Mouse (Mus musculus) kidney, embryonic 15.5 days (tissue): ENCODE data around the gene Ggt5. TPM values are rescaled to one million over a fixed set of nuclear protein-coding genes. Genes with fewer than 3 reads are reported as not detected.

Source experiments
- ATAC-seq: fragments of 200-750 bp; cut with Nextera tagmentation; replicated peaks from 2 replicates; pipeline ENCODE4 v1.8.0; 2017; ENCODE audit warnings: moderate TSS enrichment; ENCODE audit not compliant: low FRiP score
- H3K27ac ChIP-seq: fragments of 300-500 bp; sonication (generic); 2 replicates; pipeline ENCODE4 v1.5.1; 2015; ENCODE audit warnings: mild to moderate bottlenecking, inconsistent platforms
- H3K27me3 ChIP-seq: fragments of 300-500 bp; sonication (generic); 2 replicates; pipeline ENCODE4 v1.6.1; 2015; ENCODE audit warnings: inconsistent platforms
- H3K36me3 ChIP-seq: fragments of 300-500 bp; sonication (generic); 2 replicates; pipeline ENCODE4 v1.6.1; 2015; ENCODE audit warnings: inconsistent platforms
- H3K4me1 ChIP-seq: fragments of 300-500 bp; sonication (generic); 2 replicates; pipeline ENCODE4 v1.6.1; 2015; ENCODE audit warnings: inconsistent platforms
- H3K4me2 ChIP-seq: fragments of 300-500 bp; sonication (generic); 2 replicates; pipeline ENCODE4 v1.6.1; 2015; ENCODE audit warnings: moderate library complexity, mild to moderate bottlenecking, inconsistent platforms
- H3K4me3 ChIP-seq: fragments of 300-500 bp; sonication (generic); replicated peaks from 2 replicates; pipeline ENCODE4 v1.5.1; 2015; ENCODE audit warnings: mild to moderate bottlenecking, inconsistent platforms
- H3K9ac ChIP-seq: fragments of 300-500 bp; sonication (generic); 2 replicates; pipeline ENCODE4 v1.6.1; 2015; ENCODE audit warnings: mild to moderate bottlenecking, inconsistent platforms
- H3K9me3 ChIP-seq: fragments of 300-500 bp; sonication (generic); replicated peaks from 2 replicates; pipeline ENCODE4 v1.6.1; 2016; ENCODE audit warnings: inconsistent platforms
- WGBS: fragments of 180-500 bp; shearing (Covaris S2); methylation state at CpG from one replicate; pipeline ENCODE4 v1.1.7; 2015; ENCODE audit warnings: mixed read lengths; 5-methylcytosine and 5-hydroxymethylcytosine counted together
- polyA plus RNA-seq: library from polyadenylated mRNA; unstranded; fragments of >200 nt; fragmentation: Nextera tagmentation; extraction: Ambion mirVana; gene quantifications from 2 replicates; pipeline ENCODE4 v1.2.1, GENCODE M21; 2015

Gene Ggt5
- polyA plus RNA-seq, 1 experiment from 2014 or later, result 7.7 TPM

DNA sequence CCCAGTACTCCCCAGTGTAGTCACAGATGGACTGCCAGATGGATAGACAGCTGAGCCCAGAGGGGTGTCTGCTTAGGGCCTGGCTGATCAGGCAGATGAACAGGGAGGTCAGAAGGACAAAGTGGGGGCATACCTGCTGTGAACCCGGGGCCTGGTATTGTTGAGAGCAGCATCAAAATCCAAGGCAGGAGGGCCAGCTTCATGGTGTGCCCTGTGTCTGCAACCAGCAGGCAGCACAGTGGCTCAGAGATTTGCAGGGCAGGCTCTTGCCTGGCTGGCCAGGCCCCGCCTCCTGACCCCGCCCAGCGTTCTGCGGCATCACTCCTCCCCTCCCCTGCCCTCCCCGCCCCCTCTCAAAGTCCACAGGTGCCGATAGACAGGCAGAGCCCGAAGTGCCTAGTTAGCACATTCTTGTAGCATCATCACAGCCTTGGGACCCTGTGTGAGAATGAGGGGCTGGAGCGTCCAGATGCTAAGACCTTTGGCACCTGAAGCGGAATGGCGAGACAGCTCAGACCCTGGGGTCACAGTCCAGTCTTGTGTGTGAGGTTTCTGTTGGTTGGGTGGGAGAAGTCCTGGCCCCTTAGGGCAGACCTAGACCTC, 54.7 kb downstream of the Ggt5 start, which contains the start of gene Susd2:
TSS of gene Susd2 (minus strand) at position 268 of the 603 bp plus-strand sequence.
- 0 out of 2 replicates have a peak within 1 kb of the TSS, but pooled peaks have one; percentile 0 for H3K4me3 ChIP-seq
- H3K9me3 ChIP-seq, result no peaks in the 10 kb centered on the region
- peak; percentile 84 for ATAC-seq
- WGBS, result 4% methylated on average over 11 of the region's 11 CpGs
- peaks cover 23% of the 10 kb centered on the region for H3K4me1 ChIP-seq
- H3K27ac ChIP-seq, result peak within 1 kb of the TSS; percentile 78
- no peaks in the 10 kb centered on the region for H3K27me3 ChIP-seq
- peak within 1 kb of the TSS; percentile 42 for H3K4me2 ChIP-seq
- H3K9ac ChIP-seq, result peak within 1 kb of the TSS; percentile 10; the same call in 1 of the 2 replicates
- peaks cover 23% of the 10 kb centered on the region for H3K36me3 ChIP-seq

DNA sequence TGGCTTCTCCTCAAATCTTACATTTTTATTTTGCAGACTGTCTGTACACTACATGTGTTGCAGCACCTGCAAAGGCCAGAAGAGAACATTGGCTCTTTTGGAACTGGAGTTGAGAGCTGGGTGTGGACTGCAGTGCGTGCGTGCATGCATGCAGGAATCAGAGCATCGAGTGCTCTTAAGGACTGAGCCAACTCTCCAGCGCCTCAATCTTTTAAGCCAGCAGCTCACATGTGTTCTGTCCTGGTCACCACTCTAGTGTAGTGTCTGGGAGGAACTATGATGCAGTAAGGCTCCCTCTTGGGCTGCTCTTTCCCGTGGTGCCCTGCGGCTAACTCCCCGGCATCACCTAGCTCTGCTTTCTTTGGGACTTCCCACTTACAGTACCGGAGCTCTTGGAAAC, 56.5 kb downstream of the Ggt5 start:
- no peak for ATAC-seq
- no peak overlapping the region for H3K4me3 ChIP-seq
- H3K9me3 ChIP-seq, result no peaks in the 10 kb centered on the region
- WGBS, result 91% methylated on average over 8 of the region's 8 CpGs
- H3K36me3 ChIP-seq, result peaks cover 40% of the 10 kb centered on the region
- H3K4me2 ChIP-seq, result no peak overlapping the region
- H3K4me1 ChIP-seq, result peaks cover 23% of the 10 kb centered on the region
- H3K9ac ChIP-seq, result no peak overlapping the region
- no peaks in the 10 kb centered on the region for H3K27me3 ChIP-seq
- H3K27ac ChIP-seq, result no peak overlapping the region

DNA sequence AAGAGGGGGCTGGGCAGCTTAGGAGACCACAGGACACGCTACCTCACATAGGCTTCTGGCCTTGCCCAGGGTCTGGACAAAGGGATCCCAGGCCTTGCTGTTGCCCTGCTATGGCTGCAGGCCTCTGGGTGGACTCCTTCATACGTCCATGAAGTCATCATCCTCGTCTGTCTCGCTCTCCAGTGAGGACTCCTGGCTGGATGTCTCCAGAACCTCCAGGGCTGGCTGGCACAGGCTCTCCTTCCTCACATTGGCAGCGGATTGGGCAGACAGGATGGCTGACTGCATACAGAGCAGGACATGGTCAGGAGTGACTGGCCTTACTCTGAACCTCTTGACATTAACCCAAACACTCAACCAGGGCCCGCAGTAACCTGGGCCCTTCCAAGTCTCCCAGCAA, 57.3 kb downstream of the Ggt5 start:
- WGBS, result 96% methylated on average over 6 of the region's 6 CpGs

DNA sequence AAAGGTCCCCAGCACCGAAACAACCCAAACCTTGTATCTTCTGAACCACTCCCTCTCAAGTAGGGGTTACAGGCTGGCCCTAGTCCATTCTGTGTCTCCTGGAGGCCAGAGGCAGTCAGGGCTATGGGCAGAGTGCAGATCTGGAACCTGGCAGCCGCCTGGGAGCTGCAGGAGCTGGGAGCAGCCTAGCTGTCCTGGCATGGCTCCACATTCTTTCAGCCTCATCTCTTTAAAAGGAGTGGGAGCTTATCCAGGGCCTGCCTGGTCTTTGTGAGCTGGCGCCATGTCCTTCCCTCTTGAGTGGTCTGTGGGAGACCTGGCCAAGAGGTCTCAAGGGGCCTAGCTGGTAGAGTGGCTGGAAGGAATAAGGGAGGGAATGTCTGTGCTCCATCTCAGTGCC, 58.2 kb downstream of the Ggt5 start:
- ATAC-seq, result no peak
- WGBS, result 99% methylated on average over 3 of the region's 3 CpGs
- peaks cover 23% of the 10 kb centered on the region for H3K4me1 ChIP-seq
- no peak overlapping the region for H3K4me2 ChIP-seq
- H3K9ac ChIP-seq, result no peak overlapping the region
- H3K36me3 ChIP-seq, result peaks cover 57% of the 10 kb centered on the region
- no peak overlapping the region for H3K27ac ChIP-seq
- H3K27me3 ChIP-seq, result no peaks in the 10 kb centered on the region
- H3K4me3 ChIP-seq, result no peak overlapping the region
- H3K9me3 ChIP-seq, result no peaks in the 10 kb centered on the region

More for the DNA sequence above, 57.3 kb downstream of the Ggt5 start:
- no peak overlapping the region for H3K9ac ChIP-seq
- H3K9me3 ChIP-seq, result no peaks in the 10 kb centered on the region
- H3K4me3 ChIP-seq, result no peak overlapping the region
- no peak overlapping the region for H3K27ac ChIP-seq
- ATAC-seq, result no peak
- H3K36me3 ChIP-seq, result peaks cover 47% of the 10 kb centered on the region
- H3K4me2 ChIP-seq, result no peak overlapping the region
- H3K27me3 ChIP-seq, result no peaks in the 10 kb centered on the region
- H3K4me1 ChIP-seq, result peaks cover 23% of the 10 kb centered on the region

DNA sequence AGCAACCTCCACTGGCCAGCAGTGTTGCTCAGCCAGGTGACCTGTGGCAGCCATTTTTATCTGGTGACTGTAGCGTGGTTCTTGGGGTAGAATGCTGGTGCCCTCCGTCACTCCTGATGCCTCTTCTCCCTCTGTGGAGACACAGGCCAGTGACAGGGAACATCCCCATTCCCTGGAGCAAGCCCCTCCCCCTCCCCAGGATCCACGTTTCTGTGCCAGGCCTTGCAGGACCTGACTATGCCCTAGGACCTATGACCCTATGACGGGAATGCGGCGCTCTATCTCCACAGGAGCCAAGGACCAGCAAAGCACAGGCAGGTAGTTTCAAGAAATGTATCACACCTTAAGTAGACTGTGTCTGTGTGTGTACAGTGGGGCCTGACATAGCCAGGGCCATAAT, 59.0 kb downstream of the Ggt5 start:
- peaks cover 17% of the 10 kb centered on the region for H3K4me1 ChIP-seq
- no peak for ATAC-seq
- no peak overlapping the region for H3K4me2 ChIP-seq
- WGBS, result 87% methylated on average over 6 of the region's 6 CpGs
- H3K9ac ChIP-seq, result no peak overlapping the region
- H3K27me3 ChIP-seq, result no peaks in the 10 kb centered on the region
- no peak overlapping the region for H3K27ac ChIP-seq
- peaks cover 64% of the 10 kb centered on the region for H3K36me3 ChIP-seq
- no peaks in the 10 kb centered on the region for H3K9me3 ChIP-seq
- H3K4me3 ChIP-seq, result no peak overlapping the region

DNA sequence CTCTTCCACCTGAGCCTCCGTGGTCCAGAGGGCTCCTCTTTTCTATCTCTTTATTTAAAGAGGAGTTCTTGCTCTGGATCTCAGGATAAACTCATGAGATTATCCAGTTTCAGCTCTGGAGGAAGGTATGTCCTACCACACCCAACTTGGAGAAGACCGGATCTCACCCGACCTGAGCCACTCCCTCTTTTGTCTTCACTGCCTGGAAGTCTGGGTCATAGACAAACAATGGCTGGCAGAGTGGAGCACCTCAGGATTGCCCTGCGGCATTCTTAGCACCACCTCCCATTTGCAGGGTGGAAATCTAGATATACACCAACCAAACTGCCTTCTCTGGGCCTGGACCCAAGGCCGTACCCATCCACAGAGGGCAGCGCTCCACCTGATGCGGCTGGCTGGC, 59.9 kb downstream of the Ggt5 start:
- 87% methylated on average over 7 of the region's 7 CpGs for WGBS
- H3K4me2 ChIP-seq, result no peak overlapping the region
- no peak overlapping the region for H3K4me3 ChIP-seq
- no peak overlapping the region for H3K9ac ChIP-seq
- H3K27me3 ChIP-seq, result no peaks in the 10 kb centered on the region
- ATAC-seq, result no peak
- H3K27ac ChIP-seq, result no peak overlapping the region
- H3K4me1 ChIP-seq, result peaks cover 8% of the 10 kb centered on the region
- H3K9me3 ChIP-seq, result no peaks in the 10 kb centered on the region
- H3K36me3 ChIP-seq, result peaks cover 73% of the 10 kb centered on the region

DNA sequence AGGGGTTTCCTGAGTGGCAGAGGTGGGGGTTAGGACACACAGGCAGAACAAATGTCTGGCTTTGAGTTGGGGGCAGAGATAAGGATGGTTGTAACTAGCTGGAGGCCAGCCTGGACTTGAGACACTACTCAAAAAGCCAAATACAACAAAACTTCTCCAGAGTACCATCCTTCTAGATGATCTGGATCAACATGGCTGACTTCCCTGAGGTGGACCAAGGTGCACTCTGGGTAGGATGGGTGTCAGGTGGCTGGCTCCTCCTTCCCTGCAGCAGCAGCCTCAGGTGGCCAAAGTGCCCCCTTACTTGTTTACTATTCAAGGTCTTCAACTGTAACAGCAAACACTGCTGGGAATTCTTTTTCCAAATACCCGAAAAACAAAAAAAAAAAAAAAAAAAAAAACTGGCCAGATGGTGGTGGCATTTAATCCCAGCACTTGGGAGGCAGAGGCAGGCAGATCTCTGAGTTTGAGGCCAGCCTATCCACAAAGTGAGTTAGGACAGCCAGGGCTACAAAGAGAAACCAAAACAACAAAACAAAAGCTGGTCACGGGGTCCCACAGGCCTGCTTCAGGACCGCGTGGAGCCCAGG, 60.4 kb downstream of the Ggt5 start:
- 97% methylated on average over 4 of the region's 4 CpGs for WGBS
- Histone ChIP-seq H3K9ac (no peak overlapping the region), H3K9me3 (no peaks in the 10 kb centered on the region), H3K27me3 (no peaks in the 10 kb centered on the region), H3K4me2 (no peak overlapping the region), H3K4me3 (no peak overlapping the region), H3K36me3 (peaks cover 78% of the 10 kb centered on the region), H3K27ac (no peak overlapping the region), H3K4me1 (peaks cover 3% of the 10 kb centered on the region; the same call in 1 of the 2 replicates)
- no peak for ATAC-seq

DNA sequence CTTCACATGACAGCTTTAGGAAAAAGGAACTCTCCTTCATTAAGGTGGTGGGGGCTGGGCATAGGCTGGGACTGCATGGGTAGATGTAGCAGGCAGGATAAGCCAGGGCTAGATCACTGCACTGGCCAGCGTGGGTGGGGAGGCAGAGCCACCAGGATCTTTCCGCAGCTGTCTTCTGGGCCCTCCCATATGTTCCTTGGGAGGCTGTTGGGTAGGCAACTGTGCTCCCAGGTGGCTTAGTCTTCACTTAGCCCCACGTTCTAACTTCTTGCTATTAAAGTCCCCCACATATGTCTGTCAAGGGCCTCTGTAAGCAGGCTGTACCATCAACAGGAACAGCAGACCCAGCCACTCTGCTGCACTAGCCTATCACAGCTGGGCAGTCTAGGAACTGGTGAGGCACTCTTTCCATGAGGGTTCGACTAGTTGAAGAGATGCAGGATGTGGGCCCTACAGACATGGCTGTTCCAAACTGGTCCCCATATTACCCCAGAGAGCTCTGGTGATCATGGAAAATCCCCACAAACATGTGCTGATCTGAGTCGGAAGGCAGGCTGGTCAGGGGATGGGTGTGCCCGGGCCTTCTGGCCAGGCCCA, 61.3 kb downstream of the Ggt5 start:
- Histone ChIP-seq H3K27me3 (no peaks in the 10 kb centered on the region), H3K4me3 (no peak overlapping the region), H3K27ac (no peak overlapping the region), H3K4me2 (no peak overlapping the region), H3K9ac (no peak overlapping the region), H3K9me3 (no peaks in the 10 kb centered on the region), H3K36me3 (peaks cover 87% of the 10 kb centered on the region), H3K4me1 (no peaks in the 10 kb centered on the region)
- no peak for ATAC-seq
- 94% methylated on average over 6 of the region's 6 CpGs for whole genome bisulfite sequencing

DNA sequence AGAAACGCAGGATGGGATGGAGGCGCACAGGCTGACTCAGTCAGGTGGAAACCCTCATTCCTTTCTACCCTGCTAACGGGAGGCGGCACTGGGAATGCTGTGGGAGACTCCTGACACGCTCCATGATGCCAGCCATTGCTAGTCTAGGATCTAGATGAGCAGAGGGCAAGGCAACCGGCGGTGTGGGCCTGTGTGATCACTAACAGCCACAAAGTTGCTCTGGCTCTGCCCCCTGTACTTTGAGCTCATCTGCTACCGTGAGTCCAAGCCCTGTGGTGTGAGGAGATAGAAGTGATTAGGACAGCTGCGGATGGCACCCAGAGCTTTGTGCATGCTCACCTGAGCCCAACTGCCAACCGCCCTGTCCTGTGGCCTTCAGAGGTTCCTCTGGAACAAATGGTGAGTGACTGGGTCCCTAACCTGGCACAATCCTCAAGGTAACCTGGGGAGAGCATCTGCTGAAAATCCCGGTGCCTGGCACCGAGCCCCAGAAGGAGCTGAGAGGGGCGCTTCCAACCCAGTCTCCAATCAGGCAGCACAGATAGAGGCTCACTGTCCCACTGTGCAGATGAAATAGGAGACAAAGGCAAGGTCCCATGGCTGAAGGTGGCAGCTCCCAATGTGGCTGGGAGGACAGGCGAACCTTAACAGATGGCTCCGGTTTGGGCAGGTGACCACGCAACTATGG, 62.4 kb downstream of the Ggt5 start:
- WGBS, result 92% methylated on average over 16 of the region's 16 CpGs
- no peak; the same call in 1 of the 2 replicates for ATAC-seq
- H3K4me2 ChIP-seq, result no peak overlapping the region

DNA sequence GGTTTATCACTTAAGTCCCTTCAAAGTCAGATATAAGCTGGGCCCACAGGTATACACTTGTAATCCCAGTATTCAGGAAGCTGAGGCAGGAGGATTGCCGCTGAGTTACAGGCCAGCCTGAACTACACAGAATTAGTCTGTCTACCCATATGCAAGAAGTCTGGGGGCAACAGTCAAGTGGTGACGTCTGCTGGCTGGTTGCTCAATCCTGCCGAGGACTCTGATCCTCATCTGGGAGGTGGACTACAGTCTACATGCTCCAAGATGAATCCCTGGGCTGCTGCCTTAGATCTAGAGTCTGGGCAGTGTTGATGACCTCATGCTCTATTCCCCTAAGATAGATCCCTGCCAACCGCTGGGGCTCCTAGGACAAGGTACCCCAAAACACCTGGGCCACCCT, 64.9 kb downstream of the Ggt5 start:
- Histone ChIP-seq H3K4me1 (no peaks in the 10 kb centered on the region), H3K4me3 (no peak overlapping the region), H3K27ac (no peak overlapping the region), H3K9me3 (no peaks in the 10 kb centered on the region), H3K4me2 (no peak overlapping the region), H3K9ac (no peak overlapping the region), H3K36me3 (peaks cover 99% of the 10 kb centered on the region), H3K27me3 (no peaks in the 10 kb centered on the region)
- 87% methylated on average over 4 of the region's 4 CpGs for WGBS
- ATAC-seq, result no peak

More for the DNA sequence above, 62.4 kb downstream of the Ggt5 start:
- H3K36me3 ChIP-seq, result peaks cover 92% of the 10 kb centered on the region
- H3K9ac ChIP-seq, result no peak overlapping the region
- H3K27ac ChIP-seq, result no peak overlapping the region
- no peak overlapping the region for H3K4me3 ChIP-seq
- H3K4me1 ChIP-seq, result no peaks in the 10 kb centered on the region
- no peaks in the 10 kb centered on the region for H3K9me3 ChIP-seq
- H3K27me3 ChIP-seq, result no peaks in the 10 kb centered on the region

DNA sequence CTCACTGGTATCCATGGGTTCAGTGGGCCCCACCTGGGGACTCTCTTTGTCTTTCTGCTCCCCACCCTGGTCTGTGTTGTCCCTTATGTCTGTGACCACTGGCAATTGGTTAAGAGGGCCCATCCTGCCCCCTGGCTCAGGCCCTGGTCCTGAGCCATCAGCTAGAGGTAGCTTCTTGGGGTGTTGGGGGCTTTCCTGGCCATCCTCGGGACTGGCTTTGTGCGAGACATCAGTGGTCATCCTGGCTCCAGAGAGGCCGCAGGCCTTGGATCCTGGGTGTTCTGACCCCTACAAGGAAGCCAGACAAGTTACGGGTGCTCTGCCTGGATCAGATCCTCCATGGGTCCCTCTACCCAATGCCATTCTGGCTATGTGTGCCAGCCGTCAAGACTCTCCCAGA, 68.0 kb downstream of the Ggt5 start:
- no peaks in the 10 kb centered on the region for H3K27me3 ChIP-seq
- no peak overlapping the region for H3K4me3 ChIP-seq
- H3K36me3 ChIP-seq, result peaks cover 83% of the 10 kb centered on the region
- no peaks in the 10 kb centered on the region for H3K9me3 ChIP-seq
- H3K27ac ChIP-seq, result no peak overlapping the region
- H3K9ac ChIP-seq, result no peak overlapping the region
- ATAC-seq, result no peak
- WGBS, result 96% methylated on average over 5 of the region's 5 CpGs
- H3K4me2 ChIP-seq, result no peak overlapping the region
- no peaks in the 10 kb centered on the region for H3K4me1 ChIP-seq

DNA sequence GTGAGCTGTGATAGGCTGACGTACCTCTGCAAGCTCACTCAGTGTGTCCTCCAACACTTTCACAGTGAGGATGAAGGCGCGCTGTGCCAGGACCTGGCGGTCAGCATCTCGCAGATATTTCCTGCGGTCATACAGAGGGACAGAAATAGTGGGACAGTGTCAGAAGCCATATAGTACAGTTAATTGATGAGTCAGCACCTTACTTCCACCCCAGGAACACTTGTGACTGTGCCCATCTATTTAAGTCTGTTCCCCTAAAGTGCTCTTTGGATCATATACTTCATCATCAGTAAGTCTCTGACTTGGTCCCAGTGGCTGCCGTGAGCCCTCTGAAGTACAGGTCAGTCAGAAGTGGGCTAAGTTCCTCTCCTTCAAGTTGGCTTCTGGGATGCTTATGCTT, 68.6 kb downstream of the Ggt5 start:
- no peak for ATAC-seq
- H3K4me2 ChIP-seq, result no peak overlapping the region
- no peak overlapping the region for H3K9ac ChIP-seq
- H3K36me3 ChIP-seq, result peaks cover 83% of the 10 kb centered on the region
- H3K27me3 ChIP-seq, result no peaks in the 10 kb centered on the region
- no peak overlapping the region for H3K4me3 ChIP-seq
- H3K9me3 ChIP-seq, result no peaks in the 10 kb centered on the region
- 96% methylated on average over 7 of the region's 7 CpGs for WGBS
- H3K27ac ChIP-seq, result no peak overlapping the region
- peaks cover 4% of the 10 kb centered on the region; the same call in 1 of the 2 replicates for H3K4me1 ChIP-seq
